8 mouse cellular contexts compared by ENCODE assay signal in the genomic region with DNA sequence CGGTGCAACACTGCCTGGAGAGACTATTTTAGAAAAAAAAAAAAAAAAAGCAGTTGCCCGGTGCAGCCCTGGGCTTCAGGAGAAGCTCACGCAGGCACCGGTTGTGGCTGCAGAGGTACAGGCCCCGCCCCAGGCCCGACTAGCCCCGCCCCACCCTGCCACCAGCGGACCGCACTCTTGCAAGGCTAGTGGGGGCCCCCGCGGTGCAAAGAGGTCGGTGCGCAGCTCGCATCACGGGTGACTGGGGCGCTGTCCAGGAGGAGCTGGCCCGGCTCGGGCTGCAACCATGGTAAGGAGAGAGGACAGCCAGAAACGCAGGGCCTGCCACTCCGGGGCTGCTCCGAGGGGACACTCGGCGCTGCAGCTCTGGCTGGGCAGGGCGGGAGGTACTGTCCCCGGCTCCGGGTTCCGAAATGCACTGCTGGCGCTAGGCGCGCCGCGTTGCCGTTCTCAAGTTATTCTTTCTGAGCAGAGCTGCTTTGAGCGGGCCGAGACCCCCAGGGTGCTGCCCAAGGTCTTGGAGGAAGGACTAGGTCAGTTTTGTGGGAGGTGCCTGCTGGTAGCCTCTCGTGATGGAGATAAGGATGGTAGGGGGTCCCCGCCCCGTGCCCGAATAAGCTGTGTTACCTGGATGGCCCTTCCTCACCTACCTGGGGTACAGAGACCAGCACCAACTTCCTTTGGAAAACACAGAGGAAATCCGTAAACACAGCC. TPM values are rescaled to one million over a fixed set of nuclear protein-coding genes. Genes with fewer than 3 reads are reported as not detected.
DNase-seq lines count a peak whose midpoint lies in the region; ATAC-seq and TF ChIP-seq lines count a peak whose summit lies in the region.

No protein-coding gene starts in this region.

- H3K36me3 ChIP-seq in hindbrain, embryonic 10.5 days: no peaks in the 10 kb centered on the region

- H3K27ac ChIP-seq in hindbrain, embryonic 10.5 days: peak overlapping the region; percentile 84

- peak; percentile 65 for ATAC-seq in Patski
- ATAC-seq in frontal cortex, adult (ENCODE audit: low TSS enrichment): peak; percentile 68

- no peaks in the 10 kb centered on the region for H3K9me3 ChIP-seq in hindbrain, embryonic 10.5 days

- H3K27me3 ChIP-seq in Patski: no peaks in the 10 kb centered on the region
- peaks cover 32% of the 10 kb centered on the region for H3K27me3 ChIP-seq in hindbrain, embryonic 10.5 days (ENCODE audit: insufficient read depth, poor library complexity, severe bottlenecking)

- POLR2A ChIA-PET in Patski (lab: Charles Lee): interaction anchor here (0.6 to 5.7 kb wide), 8 partner anchors 8 to 311 kb away, joined by 3 to 42 read pairs (median 5); partner anchors contain the start of gene Mtmr4

- H3K4me1 ChIP-seq in hindbrain, embryonic 10.5 days (replicated peaks): peaks cover 64% of the 10 kb centered on the region

- no peak for TF ChIP-seq CTCF in Patski (IDR thresholded peaks at IDR 0.05)

- no peak for DNase-seq in Patski (ENCODE audit: low read depth, low spot score)
- peak; percentile 87 to 93 for DNase-seq in cerebellum, postnatal 10 days
- DNase-seq in hindbrain, embryonic 10.5 days (ENCODE audit: low spot score): peak; percentile 62
- DNase-seq in layer of hippocampus, postnatal 10 days (ENCODE audit: low spot score in 2 of 2): peak; percentile 63 to 71
- peak; percentile 79 for DNase-seq in lung, postnatal 14 days
- peak; percentile 68 for DNase-seq in ovary, postnatal 36 days (ENCODE audit: low spot score)
- DNase-seq in thymus, postnatal 25 days: peak; percentile 66

- CTCF ChIA-PET in Patski (lab: Charles Lee): interaction anchor here (0.9 to 1.8 kb wide), 6 partner anchors 9 to 149 kb away, joined by 3 to 7 read pairs (median 4); no protein-coding TSS in a partner anchor

- whole genome bisulfite sequencing in hindbrain, embryonic 10.5 days: under 1% methylated on average over 40 of the region's 40 CpGs

- H3K4me3 ChIP-seq in hindbrain, embryonic 10.5 days: peak overlapping the region; percentile 76

- in situ Hi-C loops in Patski (cut with MboI; ENCODE audit: low pct_unique_long_range_greater_than_20kb): no loop called here

RNA-seq across cellular contexts. Expression of gene Sept4, which starts 9.7 kb away (rescaled TPM):
- 458 TPM for polyA plus RNA-seq in Patski (2021)
- 7.4 and 11.2 TPM in 2 replicates for polyA plus RNA-seq in hindbrain, embryonic 10.5 days (2016; fragmentation: Nextera tagmentation; extraction: Ambion mirVana)
- 10 to 100 TPM; 45.5 to 50.6 TPM for total RNA-seq in layer of hippocampus, postnatal 10 days (2021)

RNA-seq across cellular contexts. Expression of gene Gm11492, which starts 12.0 kb away (rescaled TPM):
- polyA plus RNA-seq in Patski (2021): not detected
- not detected in 2 replicates for polyA plus RNA-seq in hindbrain, embryonic 10.5 days (2016; fragmentation: Nextera tagmentation; extraction: Ambion mirVana)
- not detected for total RNA-seq in layer of hippocampus, postnatal 10 days (2021)

RNA-seq across cellular contexts. Expression of gene Mtmr4, which starts 13.6 kb away (rescaled TPM):
- 53.2 TPM for polyA plus RNA-seq in Patski (2021)
- polyA plus RNA-seq in hindbrain, embryonic 10.5 days (2016; fragmentation: Nextera tagmentation; extraction: Ambion mirVana): 68.8 and 70.5 TPM in 2 replicates
- 10 to 100 TPM; 82.7 to 84.6 TPM for total RNA-seq in layer of hippocampus, postnatal 10 days (2021)

RNA-seq across cellular contexts. Expression of gene Hsf5, which starts 38.6 kb away (rescaled TPM):
- 0.04 TPM for polyA plus RNA-seq in Patski (2021)
- polyA plus RNA-seq in hindbrain, embryonic 10.5 days (2016; fragmentation: Nextera tagmentation; extraction: Ambion mirVana): 0.39 and 0.46 TPM in 2 replicates
- total RNA-seq in layer of hippocampus, postnatal 10 days (2021): under 1 TPM; 0.51 to 0.87 TPM

Comparison
In these comparisons a context has a peak if more than half of its experiments do, and no peak if none do; other contexts are left out.
1. RNA of gene Sept4, which starts 9.7 kb away (polyA plus RNA-seq): 458 TPM in Patski (single experiment); 7.4 to 11.2 TPM in hindbrain, embryonic 10.5 days; every median in the first group is over 10 times any median in the second.